Mouse (Mus musculus) kidney, adult 18-20 months (tissue): ENCODE results near the gene Gm47996.
"Not testable (repeated sequence)": the region's sequence is repeated elsewhere in the genome, so short reads cannot be mapped to it uniquely, and the experiment has no call there.

Source experiments
- DNase-seq: peaks from one replicate; pipeline ENCODE4 v3.0.0; 2021

Gene Gm47996

DNA sequence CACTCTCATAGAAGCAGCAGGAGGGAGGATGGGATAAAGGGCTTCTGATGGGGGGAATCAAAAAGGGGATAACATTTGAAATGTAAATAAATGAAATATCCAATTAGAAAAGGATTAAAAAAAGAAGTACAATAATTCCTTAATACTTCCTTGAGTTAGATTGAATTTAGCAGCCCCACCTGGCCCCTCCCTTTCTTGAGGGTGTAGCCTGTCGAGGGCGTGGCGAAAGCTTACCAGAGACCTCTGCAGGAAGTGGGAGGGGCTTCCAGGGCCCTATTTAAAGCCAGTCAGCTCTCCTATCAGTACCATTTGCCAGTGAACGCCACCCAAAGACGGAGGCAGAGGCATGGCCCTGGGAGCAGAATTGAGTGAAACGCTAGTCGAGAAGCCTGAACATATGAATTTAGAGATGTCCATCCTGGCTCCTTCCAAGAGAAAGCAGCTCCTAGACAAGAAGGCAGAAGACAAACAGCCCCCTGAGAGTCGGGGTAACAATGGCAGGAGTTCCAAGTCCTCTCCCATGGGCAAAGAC lies at the start of gene Gm47996:
Gene Gm47996, plus strand, starts transcription at position 308 of the 532 bp plus-strand sequence.
- not testable (repeated sequence) for DNase-seq

DNA sequence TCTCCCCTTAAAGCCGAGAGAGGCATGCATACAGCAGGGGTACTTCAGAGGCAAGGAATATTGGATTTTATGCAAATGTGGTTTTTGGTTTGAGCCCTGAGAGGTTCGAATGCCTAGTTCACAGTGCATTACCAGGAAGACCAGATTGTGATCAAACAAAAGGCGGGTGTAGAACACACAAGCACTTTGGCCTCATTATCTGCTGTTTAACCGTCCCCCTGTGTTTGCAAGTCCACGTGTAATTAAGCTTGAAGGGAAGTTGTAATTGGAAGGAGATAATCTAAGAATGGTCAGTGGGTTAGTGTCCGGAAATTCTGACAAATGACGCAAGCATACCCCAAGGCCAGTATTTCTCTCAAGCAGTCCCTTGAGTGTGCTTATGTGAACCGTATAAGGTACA lies 43.9 kb upstream of the Gm47996 start:
- no peak for DNase-seq

GRCm38 (mm10) chr1:151167297-151168047 lies 42.5 kb upstream of the Gm47996 start:
- no peak for DNase-seq

DNA sequence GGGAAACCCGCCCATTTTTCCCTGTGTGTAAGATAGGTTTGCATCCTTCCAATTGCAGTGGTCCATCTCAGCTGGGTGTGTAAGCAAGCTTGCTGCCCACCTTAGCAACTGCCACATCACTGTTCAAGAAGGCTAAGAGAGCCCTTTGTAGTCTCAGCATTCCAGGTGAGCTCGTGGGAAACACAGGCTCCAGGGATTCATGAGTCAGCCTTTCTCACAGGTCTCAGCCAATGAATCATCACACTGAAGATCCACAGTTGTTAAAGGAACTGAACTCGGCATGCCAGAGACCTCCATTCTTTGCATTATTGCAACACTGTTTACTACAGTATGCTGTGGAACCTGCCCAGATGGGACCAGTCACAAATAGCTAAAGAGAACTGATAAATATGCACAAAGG lies 41.3 kb upstream of the Gm47996 start:
- DNase-seq = no peak

DNA sequence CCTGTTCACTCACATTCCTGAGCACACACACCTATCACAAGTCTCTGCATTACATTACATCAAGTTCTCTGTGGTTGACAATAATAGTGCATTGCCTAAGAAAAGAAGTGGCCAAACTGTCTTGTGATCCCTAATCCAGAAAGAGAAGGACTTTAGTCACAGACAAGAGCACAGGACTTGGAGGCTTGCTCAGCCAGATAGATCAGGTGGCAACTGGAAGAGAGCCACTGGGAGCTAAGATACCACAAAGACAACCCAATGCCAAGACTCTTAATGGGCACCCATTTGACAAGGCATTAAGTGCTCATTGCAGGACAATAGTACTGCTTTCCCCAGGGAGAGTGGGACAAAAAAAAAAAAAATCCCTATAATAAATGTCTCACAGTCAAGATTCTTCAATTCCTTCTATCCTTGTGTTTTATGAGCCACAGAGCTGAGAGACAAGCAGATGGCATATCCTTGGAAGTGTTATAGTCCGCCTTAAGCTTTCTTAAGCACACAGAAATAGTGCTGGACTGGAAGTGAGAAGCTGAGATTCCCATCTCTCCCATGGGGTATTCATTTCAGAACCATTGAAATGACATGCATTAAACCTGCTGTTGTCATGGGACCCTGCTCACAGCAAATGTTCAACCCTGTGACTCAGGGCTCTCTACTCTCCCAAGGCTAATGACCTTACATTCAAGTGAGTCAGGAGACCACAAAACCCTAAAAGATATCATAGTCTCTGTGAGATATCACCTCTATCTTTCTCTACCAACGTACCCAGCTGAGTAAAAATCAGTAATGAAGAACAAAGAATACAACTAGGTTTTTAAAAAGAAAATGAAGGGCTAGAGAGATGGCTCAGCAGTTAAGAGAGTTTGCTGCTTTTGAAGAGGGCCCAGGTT lies 38.1 kb upstream of the Gm47996 start:
- no peak for DNase-seq

DNA sequence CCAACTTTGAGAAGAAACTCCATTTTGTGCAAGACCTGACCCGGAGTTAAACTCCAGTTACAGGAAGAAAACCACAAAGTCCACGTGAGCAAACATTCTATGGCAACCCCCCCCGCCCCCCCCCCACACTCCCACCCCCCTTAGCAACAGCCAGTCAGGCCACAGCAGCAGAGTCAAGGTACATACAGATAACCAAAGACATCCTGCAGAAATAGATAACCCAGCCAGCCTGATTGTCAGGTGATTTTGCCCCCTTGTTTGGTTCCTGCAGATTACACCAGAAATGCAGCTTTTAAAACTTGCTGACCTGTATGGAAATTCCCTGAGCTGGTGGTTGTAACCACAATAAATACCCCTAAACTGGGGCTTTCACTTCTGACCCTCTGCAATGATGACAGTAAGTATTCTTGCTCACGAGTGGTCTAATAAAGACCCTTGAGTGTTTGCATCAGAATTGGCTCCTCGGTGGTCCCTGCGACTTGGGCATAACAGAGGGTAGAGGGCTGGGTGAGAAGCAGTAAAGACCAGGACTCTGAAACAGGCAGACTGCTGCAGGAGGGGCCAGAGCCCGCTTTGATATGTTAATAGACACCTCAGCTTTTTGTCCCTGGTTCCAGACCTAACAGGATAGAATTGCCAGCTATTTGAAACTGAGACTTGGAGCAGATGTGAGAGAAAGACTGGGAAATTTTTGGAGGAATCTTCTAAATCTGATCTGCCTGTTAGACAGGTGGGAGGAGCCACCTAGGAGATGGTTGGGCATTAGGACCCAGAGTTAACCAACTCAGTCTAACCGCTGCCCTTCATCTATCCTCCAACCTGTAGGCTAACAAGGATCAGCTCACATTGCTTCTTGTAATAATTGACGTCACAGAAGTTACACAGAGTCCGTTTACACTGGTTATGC lies 32.6 kb upstream of the Gm47996 start:
- no peak for DNase-seq

GRCm38 (mm10) chr1:151177937-151178271 lies 32.0 kb upstream of the Gm47996 start:
- DNase-seq = peak; percentile 59

DNA sequence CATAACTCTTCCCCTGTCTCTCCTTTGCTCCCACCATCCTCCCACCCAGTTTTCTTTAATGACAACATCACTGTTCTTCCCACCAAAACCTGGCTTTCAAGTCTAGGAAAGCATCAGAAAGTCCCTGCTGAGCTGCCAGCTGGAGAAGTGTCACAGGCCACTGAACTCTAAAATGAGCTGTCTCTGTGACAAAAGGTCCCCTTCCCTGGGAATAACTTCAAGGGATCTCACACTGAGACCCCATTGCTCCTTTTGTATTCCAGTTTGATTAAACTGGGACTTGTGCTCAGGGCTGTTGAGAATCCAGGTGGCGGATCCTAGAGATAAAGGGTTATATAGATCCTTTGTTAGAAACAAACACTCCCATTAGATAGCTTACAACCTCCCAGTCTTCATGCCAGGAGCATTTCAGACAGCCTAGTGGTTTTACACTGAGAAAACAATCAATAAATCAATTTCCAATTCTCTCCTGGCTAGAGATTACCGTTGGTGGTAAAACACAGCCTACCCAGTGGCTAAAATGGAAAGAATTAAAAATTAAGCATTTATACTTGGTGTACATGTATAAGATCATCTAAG lies 31.3 kb upstream of the Gm47996 start:
- DNase-seq = no peak

DNA sequence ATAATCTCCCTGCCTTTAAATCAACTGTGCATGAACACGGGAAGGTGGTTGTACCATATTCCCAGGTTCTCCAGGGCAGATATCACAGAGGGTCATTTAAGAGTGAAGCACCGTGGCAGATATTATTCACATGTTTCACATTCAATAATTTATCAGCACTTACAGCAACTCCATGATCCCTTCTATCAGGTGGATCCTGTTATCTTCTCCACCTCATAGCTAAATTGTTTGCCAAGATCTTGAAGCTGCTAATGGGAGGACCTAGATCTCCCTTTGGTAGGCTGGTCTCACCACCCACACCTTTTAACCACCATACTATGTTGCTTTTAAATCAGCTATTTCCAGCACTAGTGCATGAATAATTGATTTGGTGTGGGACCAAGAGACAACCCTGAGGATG lies 29.8 kb upstream of the Gm47996 start:
- no peak for DNase-seq

- DNase-seq = not testable (repeated sequence)
Measured at GRCm38 (mm10) chr1:151182266-151182665, 27.7 kb upstream of the Gm47996 start, which contains the start of gene Gm47985. Gene Gm47985, plus strand, starts transcription at chr1:151182537.

DNA sequence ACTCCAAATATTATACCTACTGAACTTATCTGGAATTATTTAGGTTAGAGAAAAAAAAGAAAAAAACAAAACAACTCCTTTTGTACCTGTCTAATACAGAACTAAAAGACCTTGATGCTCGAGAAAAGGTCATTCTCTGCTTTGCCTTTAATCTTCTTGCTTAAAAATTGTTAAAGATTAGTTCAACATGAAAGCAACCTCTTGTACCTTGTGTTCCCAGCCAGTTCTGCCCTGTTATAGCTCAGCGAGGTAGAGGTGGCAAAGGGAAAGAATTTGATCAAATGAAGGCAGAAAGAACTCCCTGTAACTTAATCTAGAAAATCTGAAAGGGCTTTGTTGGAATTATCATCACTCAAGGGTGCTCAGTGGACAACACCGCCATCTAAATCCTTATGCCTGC lies 23.7 kb upstream of the Gm47996 start:
- DNase-seq = not testable (repeated sequence)

DNA sequence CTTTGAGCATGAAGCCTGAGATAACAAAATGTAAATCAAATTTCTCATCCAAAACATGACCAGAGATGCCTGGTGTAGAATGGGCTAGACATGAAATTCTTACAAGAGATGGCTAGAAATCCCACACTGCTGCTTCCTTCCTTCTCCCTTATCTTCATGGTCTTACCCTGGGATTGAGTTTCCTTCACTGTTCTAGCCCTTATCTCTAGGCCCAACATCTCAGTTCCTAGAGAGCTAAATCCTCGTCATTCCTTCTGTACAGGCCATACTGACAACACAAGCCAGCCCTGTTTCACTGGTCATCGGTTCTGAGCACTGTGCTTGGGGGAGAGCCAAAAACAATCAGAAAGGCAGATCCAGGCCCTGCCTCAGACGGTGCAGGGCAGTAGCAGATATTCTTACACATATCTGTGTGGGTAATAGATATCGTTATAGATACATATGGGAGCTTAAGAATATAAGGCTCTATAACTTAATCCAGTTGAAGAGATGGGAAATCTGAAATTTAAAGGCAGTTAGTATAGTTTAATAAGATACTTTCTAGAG lies 23.0 kb upstream of the Gm47996 start:
- DNase-seq = not testable (repeated sequence)

DNA sequence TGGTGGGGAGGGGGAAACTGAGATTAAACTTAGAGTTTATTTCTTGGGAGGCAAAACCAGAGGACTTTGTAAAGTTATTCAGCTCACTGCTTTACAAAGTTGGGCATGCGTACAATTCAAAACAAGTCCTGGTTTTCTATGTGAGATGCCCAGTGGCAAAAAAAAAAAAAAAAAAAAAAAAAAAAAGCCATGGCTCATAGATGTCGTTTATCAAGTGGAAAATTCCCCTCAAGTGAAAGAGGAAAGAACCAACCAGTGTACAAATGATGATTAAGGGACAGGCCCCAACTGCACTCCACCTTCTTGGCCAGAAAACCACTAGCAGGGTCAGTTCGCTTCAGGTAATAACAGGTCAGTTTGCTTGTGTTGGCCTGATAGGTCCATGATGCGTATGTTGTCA lies 21.5 kb upstream of the Gm47996 start:
- DNase-seq = no peak

DNA sequence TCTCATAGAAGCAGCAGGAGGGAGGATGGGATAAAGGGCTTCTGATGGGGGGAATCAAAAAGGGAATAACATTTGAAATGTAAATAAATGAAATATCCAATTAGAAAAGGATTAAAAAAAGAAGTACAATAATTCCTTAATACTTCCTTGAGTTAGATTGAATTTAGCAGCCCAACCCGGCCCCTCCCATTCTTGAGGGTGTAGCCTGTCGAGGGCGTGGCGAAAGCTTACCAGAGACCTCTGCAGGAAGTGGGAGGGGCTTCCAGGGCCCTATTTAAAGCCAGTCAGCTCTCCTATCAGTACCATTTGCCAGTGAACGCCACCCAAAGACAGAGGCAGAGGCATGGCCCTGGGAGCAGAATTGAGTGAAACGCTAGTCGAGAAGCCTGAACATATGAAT lies 17.9 kb upstream of the Gm47996 start, which contains the start of gene Gm8947:
Gene Gm8947, plus strand, starts transcription at position 302 of the 400 bp plus-strand sequence.
- not testable (repeated sequence) for DNase-seq

- not testable (repeated sequence) for DNase-seq
Measured at GRCm38 (mm10) chr1:151192739-151193138, 17.2 kb upstream of the Gm47996 start.

- DNase-seq = not testable (repeated sequence)
Measured at GRCm38 (mm10) chr1:151195986-151196385, 13.9 kb upstream of the Gm47996 start.

GRCm38 (mm10) chr1:151196690-151197089 lies 13.2 kb upstream of the Gm47996 start:
- not testable (repeated sequence) for DNase-seq

DNA sequence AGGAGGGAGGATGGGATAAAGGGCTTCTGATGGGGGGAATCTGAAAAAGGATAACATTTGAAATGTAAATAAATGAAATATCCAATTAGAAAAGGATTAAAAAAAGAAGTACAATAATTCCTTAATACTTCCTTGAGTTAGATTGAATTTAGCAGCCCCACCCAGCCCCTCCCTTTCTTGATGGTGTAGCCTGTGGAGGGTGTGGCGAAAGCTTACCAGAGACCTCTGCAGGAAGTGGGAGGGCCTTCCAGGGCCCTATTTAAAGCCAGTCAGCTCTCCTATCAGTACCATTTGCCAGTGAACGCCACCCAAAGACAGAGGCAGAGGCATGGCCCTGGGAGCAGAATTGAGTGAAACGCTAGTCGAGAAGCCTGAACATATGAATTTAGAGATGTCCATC lies 11.8 kb upstream of the Gm47996 start, which contains the start of gene Gm47995:
Gene Gm47995, plus strand, starts transcription at position 329 of the 400 bp plus-strand sequence.
- not testable (repeated sequence) for DNase-seq

GRCm38 (mm10) chr1:151200620-151201019 lies 9.3 kb upstream of the Gm47996 start:
- DNase-seq = not testable (repeated sequence)

GRCm38 (mm10) chr1:151202771-151203170 lies 7.2 kb upstream of the Gm47996 start:
- not testable (repeated sequence) for DNase-seq

DNA sequence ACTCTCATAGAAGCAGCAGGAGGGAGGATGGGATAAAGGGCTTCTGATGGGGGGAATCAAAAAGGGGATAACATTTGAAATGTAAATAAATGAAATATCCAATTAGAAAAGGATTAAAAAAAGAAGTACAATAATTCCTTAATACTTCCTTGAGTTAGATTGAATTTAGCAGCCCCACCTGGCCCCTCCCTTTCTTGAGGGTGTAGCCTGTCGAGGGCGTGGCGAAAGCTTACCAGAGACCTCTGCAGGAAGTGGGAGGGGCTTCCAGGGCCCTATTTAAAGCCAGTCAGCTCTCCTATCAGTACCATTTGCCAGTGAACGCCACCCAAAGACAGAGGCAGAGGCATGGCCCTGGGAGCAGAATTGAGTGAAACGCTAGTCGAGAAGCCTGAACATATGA lies 6.1 kb upstream of the Gm47996 start, which contains the start of gene 3110040M04Rik:
Gene 3110040M04Rik, plus strand, starts transcription at position 304 of the 400 bp plus-strand sequence.
- not testable (repeated sequence) for DNase-seq
